28 mouse cellular contexts compared by ENCODE assay signal in genomic region chr13:76857024-76857423, GRCm38 (mm10).
"Had no signal": no experiment of that assay in that cellular context is flagged by ENCODE, and none has a peak within 500 bp of the region (broad histone marks: within the 10 kb centered on the region; RNA-seq: fewer than 3 reads in every experiment).

No protein-coding gene starts in this region.

- H3K36me3 ChIP-seq: heart, embryonic 10.5 days; heart, embryonic 12.5 days; hindbrain, embryonic 10.5 days; hindbrain, embryonic 12.5 days; intestine, embryonic 15.5 days; limb, embryonic 10.5 days; limb, embryonic 12.5 days; liver, embryonic 13.5 days; liver, embryonic 15.5 days had no signal

- H3K4me1 ChIP-seq: intestine, embryonic 15.5 days; limb, embryonic 12.5 days; liver, embryonic 13.5 days; liver, embryonic 15.5 days had no signal

- H3K9me3 ChIP-seq: heart, embryonic 10.5 days; heart, embryonic 12.5 days; hindbrain, embryonic 10.5 days; hindbrain, embryonic 12.5 days; intestine, embryonic 15.5 days; limb, embryonic 10.5 days; limb, embryonic 12.5 days; liver, embryonic 13.5 days; liver, embryonic 15.5 days had no signal

- H3K27me3 ChIP-seq: heart, embryonic 12.5 days; hindbrain, embryonic 12.5 days; intestine, embryonic 15.5 days; limb, embryonic 12.5 days; liver, embryonic 13.5 days; liver, embryonic 15.5 days had no signal

- H3K27ac ChIP-seq: heart, embryonic 10.5 days; hindbrain, embryonic 10.5 days; hindbrain, embryonic 12.5 days; hindbrain, embryonic 14.5 days; intestine, embryonic 15.5 days; layer of hippocampus, adult 2 months; left cerebral cortex, adult 2 months; limb, embryonic 10.5 days; limb, embryonic 12.5 days; liver, embryonic 13.5 days; liver, embryonic 15.5 days had no signal

- DNase-seq: gastrocnemius, postnatal 10 days; gastrocnemius, postnatal 25 days; heart, adult 18-20 months; heart, postnatal 10 days; heart, postnatal 4 days; kidney, adult 18-20 months; kidney, adult 8-10 months; kidney, postnatal 10 days; kidney, postnatal 25 days; kidney, postnatal 4 days; liver; liver, embryonic 13.5 days; liver, postnatal 0 days had no signal

- H3K9ac ChIP-seq: heart, embryonic 12.5 days; hindbrain, embryonic 12.5 days; hindbrain, embryonic 14.5 days; intestine, embryonic 15.5 days; limb, embryonic 12.5 days; liver, embryonic 13.5 days; liver, embryonic 15.5 days; liver, postnatal 0 days had no signal

- H3K4me3 ChIP-seq: heart, embryonic 10.5 days; heart, embryonic 12.5 days; hindbrain, embryonic 10.5 days; hindbrain, embryonic 12.5 days; intestine, embryonic 15.5 days; layer of hippocampus, adult 2 months; left cerebral cortex, adult 2 months; limb, embryonic 10.5 days; limb, embryonic 12.5 days; liver, embryonic 13.5 days; liver, embryonic 15.5 days had no signal

- H3K4me2 ChIP-seq: heart, embryonic 12.5 days; hindbrain, embryonic 12.5 days; hindbrain, embryonic 14.5 days; intestine, embryonic 15.5 days; limb, embryonic 12.5 days; liver, embryonic 11.5 days; liver, embryonic 13.5 days; liver, embryonic 15.5 days had no signal

- ATAC-seq: hindbrain, embryonic 16.5 days; inflammation-experienced regulatory T-cells, adult 6 months; intestine, embryonic 15.5 days; intestine, postnatal 0 days; liver, postnatal 0 days had no signal
